Mouse (Mus musculus) erythroblast, embryonic 14.5 days (primary cell): ENCODE measurements around the gene Gnb1.

Source experiments
- GATA1 ChIP-seq: IDR thresholded peaks from 2 replicates; pipeline ENCODE4 v1.6.1; 2012; ENCODE audit warnings: low read length, inconsistent platforms, mixed read lengths
- TAL1 ChIP-seq: IDR thresholded peaks from 3 replicates; pipeline ENCODE4 v1.6.1; 2012; ENCODE audit warnings: low read length, inconsistent platforms, mixed read lengths

DNA sequence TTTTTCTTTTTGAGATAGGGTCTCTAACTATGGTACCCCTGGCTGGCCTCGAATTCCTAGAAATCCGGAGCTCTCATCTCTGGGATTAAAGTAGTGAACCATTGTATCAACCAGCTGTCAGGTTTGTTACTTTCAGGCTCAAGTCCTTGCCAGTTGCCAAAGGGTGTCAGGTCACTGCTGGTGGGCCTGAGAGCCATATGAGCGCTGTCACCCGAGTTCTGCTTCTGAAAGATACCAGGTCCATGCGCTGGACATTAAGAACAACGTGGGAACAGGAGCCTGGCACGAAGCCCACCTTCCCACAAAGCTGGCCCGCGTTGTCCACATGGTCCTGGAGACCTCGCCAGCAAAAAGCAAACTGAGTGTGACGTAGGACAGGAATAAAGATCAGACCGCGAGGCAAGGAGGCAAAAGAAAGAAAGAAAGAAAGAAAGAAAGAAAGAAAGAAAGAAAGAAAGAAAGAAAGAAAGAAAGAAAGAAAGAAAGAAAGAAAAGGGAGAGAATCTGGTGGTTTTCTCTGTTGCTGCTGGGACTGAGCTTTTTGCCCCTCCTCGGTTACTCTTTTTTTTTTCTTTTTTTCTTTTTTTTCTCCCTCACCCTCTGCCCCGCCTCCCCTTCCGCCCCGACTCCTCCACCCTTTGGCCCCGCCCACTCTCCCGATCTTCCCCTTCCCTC, 71.7 kb downstream of the Gnb1 start:
- no peak for TF ChIP-seq TAL1
- no peak for TF ChIP-seq GATA1
